Mouse (Mus musculus): ENCODE measurements around the gene Vmn1r191. TPM values are rescaled to one million over a fixed set of nuclear protein-coding genes. Genes with fewer than 3 reads are reported as not detected.
"Not testable (repeated sequence)": the region's sequence is repeated elsewhere in the genome, so short reads cannot be mapped to it uniquely, and the experiment has no call there.

The Vmn1r191 gene
- polyA plus RNA-seq (2016; fragmentation: Nextera tagmentation; extraction: Ambion mirVana) = not detected in 2 replicates

- Histone ChIP-seq H3K4me1 (no peaks in the 10 kb centered on the region), H3K36me3 (no peaks in the 10 kb centered on the region), H3K27ac (replicated peaks) (no peak within 1 kb of the TSS), H3K9me3 (replicated peaks) (no peaks in the 10 kb centered on the region), H3K27me3 (ENCODE audit: low read depth, poor library complexity, severe bottlenecking) (no peaks in the 10 kb centered on the region), H3K4me3 (no peak within 1 kb of the TSS)
- WGBS = 100% methylated on average over 1 of the region's 1 CpGs
- no peak for DNase-seq (ENCODE audit: low spot score)
Measured at GRCm38 (mm10) chr13:22183869-22184268, at the start of gene Vmn1r191. Gene Vmn1r191 (minus strand): TSS chr13:22183969.

- H3K4me1 ChIP-seq; H3K9me3 ChIP-seq (replicated peaks); H3K27me3 ChIP-seq (ENCODE audit: low read depth, poor library complexity, severe bottlenecking); H3K27ac ChIP-seq (replicated peaks); H3K36me3 ChIP-seq; H3K4me3 ChIP-seq; DNase-seq (ENCODE audit: low spot score): not testable (repeated sequence)
- WGBS = 78% methylated on average over 1 of the region's 1 CpGs
Measured at GRCm38 (mm10) chr13:22223060-22223459, 39.3 kb upstream of the Vmn1r191 start, which contains the start of gene Vmn1r193. Gene Vmn1r193 (minus strand): TSS chr13:22223160.

GRCm38 (mm10) chr13:22192756-22193155 lies 9.0 kb upstream of the Vmn1r191 start:
- H3K4me3 ChIP-seq; H3K27me3 ChIP-seq (ENCODE audit: low read depth, poor library complexity, severe bottlenecking); DNase-seq (ENCODE audit: low spot score); H3K4me1 ChIP-seq; H3K36me3 ChIP-seq; H3K9me3 ChIP-seq (replicated peaks); H3K27ac ChIP-seq (replicated peaks): not testable (repeated sequence)
- WGBS = 62% methylated on average over 3 of the region's 3 CpGs

- no peaks in the 10 kb centered on the region for H3K27me3 ChIP-seq (ENCODE audit: low read depth, poor library complexity, severe bottlenecking)
- H3K27ac ChIP-seq (replicated peaks) = no peak within 1 kb of the TSS
- no peaks in the 10 kb centered on the region for H3K9me3 ChIP-seq (replicated peaks)
- H3K4me1 ChIP-seq = no peaks in the 10 kb centered on the region
- no peak within 1 kb of the TSS for H3K4me3 ChIP-seq
- no peak for DNase-seq (ENCODE audit: low spot score)
- H3K36me3 ChIP-seq = no peaks in the 10 kb centered on the region
Measured at GRCm38 (mm10) chr13:22191041-22191440, 7.3 kb upstream of the Vmn1r191 start, which contains the start of gene Vmn1r192. Gene Vmn1r192 (minus strand): TSS chr13:22191141.

GRCm38 (mm10) chr13:22190385-22190784 lies 6.6 kb upstream of the Vmn1r191 start:
- no peak overlapping the region for H3K27ac ChIP-seq (replicated peaks)
- no peaks in the 10 kb centered on the region for H3K9me3 ChIP-seq (replicated peaks)
- no peaks in the 10 kb centered on the region for H3K4me1 ChIP-seq
- no peak for DNase-seq (ENCODE audit: low spot score)
- H3K27me3 ChIP-seq (ENCODE audit: low read depth, poor library complexity, severe bottlenecking) = no peaks in the 10 kb centered on the region
- no peaks in the 10 kb centered on the region for H3K36me3 ChIP-seq
- WGBS = 84% methylated on average over 2 of the region's 2 CpGs
- H3K4me3 ChIP-seq = no peak overlapping the region

GRCm38 (mm10) chr13:22189313-22189712 lies 5.5 kb upstream of the Vmn1r191 start:
- WGBS = 95% methylated on average over 2 of the region's 2 CpGs

GRCm38 (mm10) chr13:22168416-22168815 lies 15.4 kb downstream of the Vmn1r191 start:
- 92% methylated on average over 15 of the region's 15 CpGs for WGBS

More at GRCm38 (mm10) chr13:22189313-22189712, 5.5 kb upstream of the Vmn1r191 start:
- no peaks in the 10 kb centered on the region for H3K4me1 ChIP-seq
- no peaks in the 10 kb centered on the region for H3K36me3 ChIP-seq
- H3K9me3 ChIP-seq (replicated peaks) = no peaks in the 10 kb centered on the region
- no peak overlapping the region for H3K4me3 ChIP-seq
- no peak overlapping the region for H3K27ac ChIP-seq (replicated peaks)
- DNase-seq (ENCODE audit: low spot score) = no peak
- no peaks in the 10 kb centered on the region for H3K27me3 ChIP-seq (ENCODE audit: low read depth, poor library complexity, severe bottlenecking)

GRCm38 (mm10) chr13:22136495-22137293 lies 47.1 kb downstream of the Vmn1r191 start:
- not testable (repeated sequence) for H3K9me3 ChIP-seq (replicated peaks); H3K36me3 ChIP-seq; DNase-seq (ENCODE audit: low spot score); H3K4me3 ChIP-seq; H3K27ac ChIP-seq (replicated peaks); H3K27me3 ChIP-seq (ENCODE audit: low read depth, poor library complexity, severe bottlenecking); H3K4me1 ChIP-seq
- whole genome bisulfite sequencing = 78% methylated on average over 5 of the region's 5 CpGs

More at GRCm38 (mm10) chr13:22168416-22168815, 15.4 kb downstream of the Vmn1r191 start:
- Histone ChIP-seq H3K27ac (replicated peaks) (no peak overlapping the region), H3K4me3 (no peak overlapping the region), H3K27me3 (ENCODE audit: low read depth, poor library complexity, severe bottlenecking) (no peaks in the 10 kb centered on the region), H3K4me1 (no peaks in the 10 kb centered on the region), H3K36me3 (no peaks in the 10 kb centered on the region), H3K9me3 (replicated peaks) (peaks cover 11% of the 10 kb centered on the region)
- no peak for DNase-seq (ENCODE audit: low spot score)

Small RNA genes within 50 kb of the gene (microRNA-seq; reads per million reads assigned to microRNA genes)
- gene Gm23282 (not detected), gene Gm25084 (not detected)

Other genes starting within 250 kb of the Vmn1r191 start
- 23.8 and 24.8 TPM in 2 replicates for gene Zfp184, start 238.9 kb downstream of the Vmn1r191 start, polyA plus RNA-seq (2016; fragmentation: Nextera tagmentation; extraction: Ambion mirVana)
- gene Pom121l2, start 202.8 kb downstream of the Vmn1r191 start, polyA plus RNA-seq (2016; fragmentation: Nextera tagmentation; extraction: Ambion mirVana) = 0.11 TPM in 1 of 2 replicates, not detected in the other
- gene Prss16, start 174.2 kb downstream of the Vmn1r191 start, polyA plus RNA-seq (2016; fragmentation: Nextera tagmentation; extraction: Ambion mirVana) = not detected in 2 replicates
- 10.6 and 11.4 TPM in 2 replicates for gene Hist1h2ah, start 148.4 kb downstream of the Vmn1r191 start, polyA plus RNA-seq (2016; fragmentation: Nextera tagmentation; extraction: Ambion mirVana)
- 9.4 and 9.7 TPM in 2 replicates for gene Hist1h2bk, start 148.1 kb downstream of the Vmn1r191 start, polyA plus RNA-seq (2016; fragmentation: Nextera tagmentation; extraction: Ambion mirVana)
- 51.3 and 52.5 TPM in 2 replicates for gene Hist1h4i, start 142.6 kb downstream of the Vmn1r191 start, polyA plus RNA-seq (2016; fragmentation: Nextera tagmentation; extraction: Ambion mirVana)
- gene Hist1h2ag, start 141.0 kb downstream of the Vmn1r191 start, polyA plus RNA-seq (2016; fragmentation: Nextera tagmentation; extraction: Ambion mirVana) = 64.8 and 64.9 TPM in 2 replicates
- 14.7 and 16.2 TPM in 2 replicates for gene Hist1h2bj, start 140.8 kb downstream of the Vmn1r191 start, polyA plus RNA-seq (2016; fragmentation: Nextera tagmentation; extraction: Ambion mirVana)
- not detected in 2 replicates for gene Vmn1r188, start 99.5 kb downstream of the Vmn1r191 start, polyA plus RNA-seq (2016; fragmentation: Nextera tagmentation; extraction: Ambion mirVana)
- not detected in 2 replicates for gene Vmn1r189, start 78.1 kb downstream of the Vmn1r191 start, polyA plus RNA-seq (2016; fragmentation: Nextera tagmentation; extraction: Ambion mirVana)
- gene Vmn1r192, start 7.2 kb upstream of the Vmn1r191 start, polyA plus RNA-seq (2016; fragmentation: Nextera tagmentation; extraction: Ambion mirVana) = not detected in 2 replicates
- gene Vmn1r193, start 39.2 kb upstream of the Vmn1r191 start, polyA plus RNA-seq (2016; fragmentation: Nextera tagmentation; extraction: Ambion mirVana) = not detected in 2 replicates
- gene Vmn1r194, start 60.2 kb upstream of the Vmn1r191 start, polyA plus RNA-seq (2016; fragmentation: Nextera tagmentation; extraction: Ambion mirVana) = not detected in 2 replicates
- gene Vmn1r195, start 86.6 kb upstream of the Vmn1r191 start, polyA plus RNA-seq (2016; fragmentation: Nextera tagmentation; extraction: Ambion mirVana) = not detected in 2 replicates
- gene Vmn1r196, start 106.0 kb upstream of the Vmn1r191 start, polyA plus RNA-seq (2016; fragmentation: Nextera tagmentation; extraction: Ambion mirVana) = not detected in 2 replicates
- gene Vmn1r197, start 140.6 kb upstream of the Vmn1r191 start, polyA plus RNA-seq (2016; fragmentation: Nextera tagmentation; extraction: Ambion mirVana) = not detected in 2 replicates
- not detected in 2 replicates for gene Vmn1r198, start 166.4 kb upstream of the Vmn1r191 start, polyA plus RNA-seq (2016; fragmentation: Nextera tagmentation; extraction: Ambion mirVana)
- gene Vmn1r199, start 195.8 kb upstream of the Vmn1r191 start, polyA plus RNA-seq (2016; fragmentation: Nextera tagmentation; extraction: Ambion mirVana) = not detected in 2 replicates
- gene Vmn1r200, start 206.4 kb upstream of the Vmn1r191 start, polyA plus RNA-seq (2016; fragmentation: Nextera tagmentation; extraction: Ambion mirVana) = not detected in 2 replicates

Data from midbrain, embryonic 10.5 days (tissue).